ENCODE assay signal across 9 mouse cellular contexts in the genomic region with DNA sequence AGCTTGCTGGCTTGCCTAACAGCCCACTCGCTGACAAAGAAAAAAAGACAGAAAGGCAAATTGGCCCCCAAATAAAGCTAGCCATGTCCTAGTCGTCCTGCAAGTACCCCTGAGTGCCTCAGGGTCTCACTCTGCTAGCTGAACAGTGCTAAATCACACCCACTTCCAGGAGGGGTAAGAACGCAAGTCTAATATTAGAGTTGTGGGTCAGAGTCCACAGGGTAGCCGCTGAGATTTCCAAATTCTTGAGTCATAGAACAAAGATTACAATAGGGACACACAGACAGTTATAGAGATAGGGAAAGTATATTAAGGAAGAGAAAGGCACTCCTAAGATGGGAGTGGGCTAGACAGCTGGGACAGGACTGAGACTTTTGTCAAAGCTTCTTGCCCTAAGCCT. TPM values are rescaled to one million over a fixed set of nuclear protein-coding genes. Genes with fewer than 3 reads are reported as not detected.
DNase-seq lines count a peak whose midpoint lies in the region; ATAC-seq lines count a peak whose summit lies in the region.
"Had no signal": no experiment of that assay in that cellular context is flagged by ENCODE, and none has a peak within 500 bp of the region (broad histone marks: within the 10 kb centered on the region; RNA-seq: fewer than 3 reads in every experiment).

No protein-coding gene starts in this region.

- peak overlapping the region; percentile 69 for H3K27ac ChIP-seq in heart, embryonic 10.5 days
- H3K27ac ChIP-seq in neural tube, embryonic 11.5 days (ENCODE audit: low read depth, low read length), result peak overlapping the region; percentile 61
- H3K27ac ChIP-seq in limb, embryonic 13.5 days, result peak overlapping the region; percentile 88
- H3K27ac ChIP-seq: macrophage had no signal

- DNase-seq in heart, embryonic 10.5 days (ENCODE audit: low spot score), result no peak
- no peak for DNase-seq in heart, postnatal 4 days
- no peak for DNase-seq in neural tube, embryonic 11.5 days (ENCODE audit: low spot score)
- no peak for DNase-seq in neural tube, embryonic 10.5 days (ENCODE audit: extremely low spot score, low spot score)
- no peak for DNase-seq in testis, postnatal 14 days (ENCODE audit: low spot score)
- DNase-seq in embryo, embryonic 11 days, result no peak

- ATAC-seq in neural tube, embryonic 11.5 days (ENCODE audit: insufficient read depth, low FRiP score, low TSS enrichment), result no peak
- no peak for ATAC-seq in limb, embryonic 13.5 days (ENCODE audit: low FRiP score, low read depth)
- ATAC-seq in frontal cortex, adult (ENCODE audit: low TSS enrichment), result no peak

- H3K9ac ChIP-seq in neural tube, embryonic 11.5 days (ENCODE audit: low read length), result 0 out of 2 replicates have a peak overlapping the region, but pooled peaks have one; percentile 18
- peak overlapping the region; percentile 25; the same call in 1 of the 2 replicates for H3K9ac ChIP-seq in limb, embryonic 13.5 days

- peaks cover 15% of the 10 kb centered on the region; the same call in 1 of the 2 replicates for H3K27me3 ChIP-seq in heart, embryonic 10.5 days (ENCODE audit: insufficient read depth, poor library complexity, severe bottlenecking)
- no peaks in the 10 kb centered on the region for H3K27me3 ChIP-seq in neural tube, embryonic 11.5 days (ENCODE audit: control insufficient read depth, insufficient read depth, low read length)
- H3K27me3 ChIP-seq in limb, embryonic 13.5 days, result no peaks in the 10 kb centered on the region

- 45% methylated on average over 4 of the region's 4 CpGs for WGBS in heart, embryonic 10.5 days
- 22% methylated on average over 4 of the region's 4 CpGs for WGBS in neural tube, embryonic 11.5 days
- 28% methylated on average over 4 of the region's 4 CpGs for WGBS in limb, embryonic 13.5 days

- peaks cover 44% of the 10 kb centered on the region for H3K4me1 ChIP-seq in heart, embryonic 10.5 days
- H3K4me1 ChIP-seq in neural tube, embryonic 11.5 days (ENCODE audit: control insufficient read depth, insufficient read depth, low read length), result peaks cover 21% of the 10 kb centered on the region
- H3K4me1 ChIP-seq in limb, embryonic 13.5 days, result peaks cover 87% of the 10 kb centered on the region

- no peaks in the 10 kb centered on the region for H3K36me3 ChIP-seq in heart, embryonic 10.5 days
- no peaks in the 10 kb centered on the region for H3K36me3 ChIP-seq in neural tube, embryonic 11.5 days (ENCODE audit: control insufficient read depth, insufficient read depth, low read length)
- H3K36me3 ChIP-seq in limb, embryonic 13.5 days, result peaks cover 21% of the 10 kb centered on the region

- H3K4me2 ChIP-seq in neural tube, embryonic 11.5 days (ENCODE audit: low read depth), result no peak overlapping the region
- peak overlapping the region; percentile 47 for H3K4me2 ChIP-seq in limb, embryonic 13.5 days (replicated peaks)

- no peaks in the 10 kb centered on the region for H3K9me3 ChIP-seq in heart, embryonic 10.5 days
- no peaks in the 10 kb centered on the region for H3K9me3 ChIP-seq in neural tube, embryonic 11.5 days (ENCODE audit: control insufficient read depth, low read length)
- H3K9me3 ChIP-seq in limb, embryonic 13.5 days, result no peaks in the 10 kb centered on the region

- H3K4me3 ChIP-seq in heart, embryonic 10.5 days, result no peak overlapping the region
- no peak overlapping the region for H3K4me3 ChIP-seq in neural tube, embryonic 11.5 days (ENCODE audit: low read depth, low read length)
- H3K4me3 ChIP-seq in limb, embryonic 13.5 days, result no peak overlapping the region

RNA-seq across cellular contexts. Expression of gene Lrig1, which starts 51.5 kb away (rescaled TPM):
- polyA plus RNA-seq in heart, embryonic 10.5 days (2016; fragmentation: Nextera tagmentation; extraction: Ambion mirVana), result 9.7 and 11.8 TPM in 2 replicates
- total RNA-seq in heart, postnatal 4 days (2021), result 10 to 100 TPM; 25.0 to 26.9 TPM
- 29.6 and 31.2 TPM in 2 replicates for polyA plus RNA-seq in neural tube, embryonic 11.5 days (2014; fragmentation: Nextera tagmentation; extraction: Ambion mirVana)
- 19.0 and 23.5 TPM in 2 replicates for polyA plus RNA-seq in limb, embryonic 13.5 days (2015; fragmentation: Nextera tagmentation; extraction: Ambion mirVana)
